Mouse (Mus musculus) stomach, postnatal 0 days (tissue): Measurements from ENCODE around the gene Atp6v1a. TPM values are rescaled to one million over a fixed set of nuclear protein-coding genes. Genes with fewer than 3 reads are reported as not detected.

Experiments used
- ATAC-seq: fragments of 200-750 bp; cut with Nextera tagmentation; 2 replicates; pipeline ENCODE4 v1.8.0; 2017; ENCODE audit not compliant: low FRiP score, low TSS enrichment
- DNase-seq: peaks from one replicate; pipeline ENCODE4 v3.0.0-alpha.2; 2016; ENCODE audit warnings: low spot score
- H3K27ac ChIP-seq: fragments of 300-500 bp; sonication (generic); replicated peaks from 2 replicates; pipeline ENCODE4 v1.5.1; 2014; ENCODE audit warnings: mild to moderate bottlenecking, control low read depth
- H3K27me3 ChIP-seq: fragments of 300-500 bp; sonication (generic); 2 replicates; pipeline ENCODE4 v1.6.1; 2014; ENCODE audit warnings: low read length; ENCODE audit not compliant: control insufficient read depth, insufficient read depth
- H3K36me3 ChIP-seq: fragments of 300-500 bp; sonication (generic); 2 replicates; pipeline ENCODE4 v1.6.1; 2014; ENCODE audit warnings: low read length, mixed read lengths; ENCODE audit not compliant: control insufficient read depth, insufficient read depth
- H3K4me1 ChIP-seq: fragments of 300-500 bp; sonication (generic); replicated peaks from 2 replicates; pipeline ENCODE4 v1.6.1; 2014; ENCODE audit warnings: antibody characterized with exemption; ENCODE audit not compliant: control insufficient read depth, insufficient read depth
- H3K4me2 ChIP-seq: fragments of 300-500 bp; sonication (generic); replicated peaks from 2 replicates; pipeline ENCODE4 v1.6.1; 2014; ENCODE audit warnings: low read depth, mild to moderate bottlenecking, control low read depth, moderate library complexity
- H3K4me3 ChIP-seq: fragments of 300-500 bp; sonication (generic); 2 replicates; pipeline ENCODE4 v1.5.1; 2014; ENCODE audit warnings: low read depth, low read length, control low read depth
- H3K9ac ChIP-seq: fragments of 300-500 bp; sonication (generic); 2 replicates; pipeline ENCODE4 v1.6.1; 2014; ENCODE audit warnings: mild to moderate bottlenecking, low read length, control low read depth, mixed read lengths
- H3K9me3 ChIP-seq: fragments of 300-500 bp; sonication (generic); 2 replicates; pipeline ENCODE4 v1.6.1; 2016; ENCODE audit warnings: low read length; ENCODE audit not compliant: control insufficient read depth
- CTCF ChIP-seq: IDR thresholded peaks from 2 replicates; pipeline ENCODE4 v1.5.1; 2016; ENCODE audit warnings: antibody characterized with exemption, low read depth, mild to moderate bottlenecking, moderate library complexity
- EP300 ChIP-seq: optimal IDR thresholded peaks from 2 replicates; pipeline ENCODE3; 2016; ENCODE audit warnings: antibody characterized with exemption
- WGBS: fragments of 180-500 bp; shearing (Covaris S2); extraction: QIAGEN DNeasy Blood & Tissue Kit; methylation state at CpG from one replicate; pipeline ENCODE4 v1.1.7; 2014; 5-methylcytosine and 5-hydroxymethylcytosine counted together
- polyA plus RNA-seq: library from polyadenylated mRNA; unstranded; fragments of >200 nt; fragmentation: Nextera tagmentation; extraction: Ambion mirVana; gene quantifications from 2 replicates; pipeline ENCODE4 v1.2.1, GENCODE M21; 2015

Gene Atp6v1a
- polyA plus RNA-seq, 1 experiment from 2014 or later: 44.6 TPM

GRCm38 (mm10) chr16:44141483-44141882 lies 2.0 kb upstream of the Atp6v1a start:
- DNase-seq (no peak), ATAC-seq (no peak)
- 12% methylated on average over 6 of the region's 6 CpGs for WGBS
- Histone ChIP-seq H3K27ac (peak overlapping the region; percentile 73), H3K4me1 (0 out of 2 replicates have a peak, but pooled peaks cover 3% of the 10 kb centered on the region), H3K36me3 (no peaks in the 10 kb centered on the region), H3K27me3 (no peaks in the 10 kb centered on the region), H3K9ac (peak overlapping the region; percentile 47; the same call in 1 of the 2 replicates), H3K9me3 (no peaks in the 10 kb centered on the region), H3K4me3 (peak overlapping the region; percentile 97; the same call in 1 of the 2 replicates), H3K4me2 (peak overlapping the region; percentile 78)
- no peak for TF ChIP-seq EP300
- TF ChIP-seq CTCF: peak; percentile 34

GRCm38 (mm10) chr16:44140186-44140787 lies 782 bp upstream of the Atp6v1a start:
- Histone ChIP-seq H3K9ac (peak overlapping the region; percentile 97), H3K4me1 (0 out of 2 replicates have a peak, but pooled peaks cover 3% of the 10 kb centered on the region), H3K4me3 (peak overlapping the region; percentile 97), H3K36me3 (no peaks in the 10 kb centered on the region), H3K9me3 (no peaks in the 10 kb centered on the region), H3K27ac (peak overlapping the region; percentile 100), H3K4me2 (peak overlapping the region; percentile 78), H3K27me3 (no peaks in the 10 kb centered on the region)
- peak; percentile 87 for ATAC-seq
- peak; percentile 17 for TF ChIP-seq EP300
- TF ChIP-seq CTCF: peak; percentile 73
- WGBS: under 1% methylated on average over 39 of the region's 44 CpGs
- DNase-seq: peak; percentile 86

GRCm38 (mm10) chr16:44138979-44139535 lies 448 bp downstream of the Atp6v1a start:
- TF ChIP-seq EP300 (peak; percentile 92), CTCF (no peak; the same call in 1 of the 2 replicates)
- no peaks in the 10 kb centered on the region for H3K9me3 ChIP-seq
- H3K4me3 ChIP-seq: peak overlapping the region; percentile 97
- H3K36me3 ChIP-seq: no peaks in the 10 kb centered on the region
- WGBS: under 1% methylated on average over 25 of the region's 25 CpGs
- DNase-seq (peak; percentile 87), ATAC-seq (peak; percentile 86)
- no peaks in the 10 kb centered on the region for H3K27me3 ChIP-seq
- H3K27ac ChIP-seq: peak overlapping the region; percentile 100
- peak overlapping the region; percentile 97 for H3K9ac ChIP-seq
- H3K4me2 ChIP-seq: peak overlapping the region; percentile 82
- H3K4me1 ChIP-seq: 0 out of 2 replicates have a peak, but pooled peaks cover 3% of the 10 kb centered on the region

GRCm38 (mm10) chr16:44138377-44138978 lies 1.0 kb downstream of the Atp6v1a start:
- Histone ChIP-seq H3K4me1 (0 out of 2 replicates have a peak, but pooled peaks cover 3% of the 10 kb centered on the region), H3K9ac (peak overlapping the region; percentile 83), H3K27ac (peak overlapping the region; percentile 100), H3K27me3 (no peaks in the 10 kb centered on the region), H3K4me2 (peak overlapping the region; percentile 82), H3K36me3 (no peaks in the 10 kb centered on the region), H3K9me3 (no peaks in the 10 kb centered on the region), H3K4me3 (peak overlapping the region; percentile 97)
- under 1% methylated on average over 24 of the region's 24 CpGs for WGBS
- no peak for TF ChIP-seq EP300
- no peak for TF ChIP-seq CTCF
- peak; percentile 33 for DNase-seq
- no peak for ATAC-seq

- Histone ChIP-seq H3K9me3 (no peaks in the 10 kb centered on the region), H3K4me1 (0 out of 2 replicates have a peak, but pooled peaks cover 2% of the 10 kb centered on the region), H3K27me3 (no peaks in the 10 kb centered on the region), H3K36me3 (no peaks in the 10 kb centered on the region), H3K9ac (no peak overlapping the region), H3K4me2 (no peak overlapping the region), H3K27ac (no peak overlapping the region), H3K4me3 (no peak overlapping the region)
- no peak for TF ChIP-seq CTCF
- no peak for TF ChIP-seq EP300
- DNase-seq (no peak), ATAC-seq (no peak)
- 53% methylated on average over 6 of the region's 6 CpGs for WGBS
Measured at GRCm38 (mm10) chr16:44136511-44137021, 2.9 kb downstream of the Atp6v1a start.
